In the genomic region with DNA sequence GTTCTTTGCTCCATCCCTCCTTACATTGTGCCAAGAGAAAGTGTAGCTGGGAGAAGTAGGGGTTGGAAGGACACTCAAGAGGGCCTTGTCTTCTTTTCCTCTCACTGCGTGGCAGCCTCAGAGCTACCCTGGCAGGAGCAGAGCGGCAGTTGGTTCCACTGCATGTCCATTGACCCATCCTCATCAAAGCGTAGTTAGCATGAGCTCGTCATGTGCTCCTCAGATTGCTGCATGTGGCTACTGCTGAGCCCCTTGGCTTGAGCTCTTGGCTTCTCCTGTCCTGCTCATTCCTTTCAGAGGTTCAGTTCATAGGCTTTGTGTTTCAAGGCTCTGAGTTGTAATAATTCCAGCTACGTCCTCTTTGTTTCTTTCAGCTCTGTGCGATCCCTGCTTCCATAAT, we compare ENCODE assay signal across 26 mouse cellular contexts. TPM values are rescaled to one million over a fixed set of nuclear protein-coding genes. Genes with fewer than 3 reads are reported as not detected.
DNase-seq lines count a peak whose midpoint lies in the region; TF ChIP-seq lines count a peak whose summit lies in the region.
"Had no signal": no experiment of that assay in that cellular context is flagged by ENCODE, and none has a peak within 500 bp of the region (broad histone marks: within the 10 kb centered on the region; RNA-seq: fewer than 3 reads in every experiment).

No protein-coding gene starts in this region.

- peak overlapping the region; percentile 21; the same call in 1 of the 2 replicates for H3K27ac ChIP-seq in layer of hippocampus, adult 2 months
- H3K27ac ChIP-seq in brown adipose tissue, adult 24 weeks (replicated peaks; ENCODE audit: low read depth, low read length), result 0 out of 2 replicates have a peak overlapping the region, but pooled peaks have one; percentile 24
- H3K27ac ChIP-seq: embryonic facial prominence, embryonic 10.5 days; embryonic facial prominence, embryonic 15.5 days; forebrain, embryonic 12.5 days; heart, embryonic 10.5 days; heart, embryonic 15.5 days; kidney, postnatal 0 days; limb, embryonic 13.5 days; lung, embryonic 15.5 days; midbrain, embryonic 10.5 days; neural tube, embryonic 12.5 days had no signal

- no peak overlapping the region for H3K4me3 ChIP-seq in layer of hippocampus, adult 2 months
- H3K4me3 ChIP-seq in brown adipose tissue, adult 24 weeks (ENCODE audit: insufficient read depth, low read depth, low read length), result no peak overlapping the region
- H3K4me3 ChIP-seq: embryonic facial prominence, embryonic 10.5 days; embryonic facial prominence, embryonic 15.5 days; forebrain, embryonic 12.5 days; heart, embryonic 10.5 days; heart, embryonic 15.5 days; limb, embryonic 13.5 days; lung, embryonic 15.5 days; midbrain, embryonic 10.5 days; myocyte; neural tube, embryonic 12.5 days had no signal

- no peak for DNase-seq in layer of hippocampus, adult 2 months (ENCODE audit: low spot score in 2 of 2)
- DNase-seq in layer of hippocampus, postnatal 36 days, result no peak
- peak; percentile 53 for DNase-seq in cerebellum, adult 9-11 months
- no peak for DNase-seq in gastrocnemius, adult 8-10 months (ENCODE audit: low spot score in 2 of 2)
- no peak for DNase-seq in right cerebral cortex, postnatal 10 days (ENCODE audit: low spot score in 2 of 2)
- DNase-seq: adrenal gland, adult 8-10 months; forebrain, postnatal 0 days; gastrocnemius, postnatal 10 days; kidney, adult 8-10 months; layer of hippocampus, adult 9-11 months; right cerebral cortex, adult 18-20 months; right cerebral cortex, postnatal 4 days; thymus, adult 2 months; thymus, postnatal 36 days had no signal

- no peak for TF ChIP-seq CTCF in layer of hippocampus, adult 2 months (conservative IDR thresholded peaks at IDR 0.05)

- H3K4me1 ChIP-seq in brown adipose tissue, adult 24 weeks (ENCODE audit: control insufficient read depth, insufficient read depth, insufficient read length, low read length), result peaks cover 19% of the 10 kb centered on the region

RNA-seq across cellular contexts. Expression of a gene that starts 36.4 kb away (rescaled TPM):
- total RNA-seq in layer of hippocampus, adult 2 months (2021), result 100 to 1,000 TPM; 206 to 219 TPM
- 100 to 1,000 TPM; 193 to 200 TPM for total RNA-seq in layer of hippocampus, postnatal 36 days (2021)
- 23.6 and 27.1 TPM in 2 replicates for polyA plus RNA-seq in brown adipose tissue, adult 24 weeks (2012; ENCODE audit: insufficient read depth, insufficient read length, missing spikeins)
- total RNA-seq in gastrocnemius, adult 8-10 months (2022), result 1 to 10 TPM; 3.3 to 6.1 (median 4.2) TPM

Comparison
In these comparisons a context has a peak if more than half of its experiments do, and no peak if none do; other contexts are left out.
1. RNA of a gene that starts 36.4 kb away (total RNA-seq): 206 to 219 TPM in layer of hippocampus, adult 2 months and 193 to 200 TPM in layer of hippocampus, postnatal 36 days; 3.3 to 6.1 TPM in gastrocnemius, adult 8-10 months; every median in the first group is over 10 times any median in the second.